Mouse (Mus musculus): ENCODE measurements around the gene Cd44. TPM values are rescaled to one million over a fixed set of nuclear protein-coding genes. Genes with fewer than 3 reads are reported as not detected.

Cd44 gene
- polyA plus RNA-seq, 1 experiment from 2014 or later: 24.8 TPM

DNA sequence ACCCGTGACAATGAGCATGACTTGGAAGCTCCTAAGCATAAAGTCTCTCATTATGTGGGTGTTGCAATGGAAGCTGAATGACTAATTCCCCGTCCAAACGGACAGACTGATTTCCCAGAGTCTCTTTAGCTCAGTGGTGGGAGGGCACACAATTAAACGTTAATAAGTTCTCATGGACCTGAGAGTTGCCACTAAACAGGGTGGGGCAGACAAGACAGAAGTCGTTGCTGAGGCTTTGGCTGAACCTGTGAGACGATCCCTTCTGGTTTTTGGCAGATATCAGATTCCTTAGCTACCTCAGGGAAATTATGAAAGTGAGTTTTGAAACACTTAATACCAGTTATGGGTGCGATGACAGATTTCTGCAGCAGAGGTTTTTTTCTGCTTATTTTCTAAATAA is 38.8 kb downstream of the Cd44 start:
- Histone ChIP-seq H3K9ac (ENCODE audit: low read depth, low read length) (no peak overlapping the region), H3K9me3 (replicated peaks; ENCODE audit: control insufficient read depth, low read length) (no peaks in the 10 kb centered on the region), H3K36me3 (ENCODE audit: control insufficient read depth, insufficient read depth, low read length) (no peaks in the 10 kb centered on the region), H3K27me3 (ENCODE audit: control insufficient read depth, insufficient read depth, low read length) (no peaks in the 10 kb centered on the region), H3K4me3 (ENCODE audit: low read depth, low read length) (no peak overlapping the region), H3K4me2 (no peak overlapping the region), H3K4me1 (ENCODE audit: control insufficient read depth, insufficient read depth, low read length) (peaks cover 12% of the 10 kb centered on the region), H3K27ac (ENCODE audit: low read depth, low read length) (no peak overlapping the region)
- no peak for ATAC-seq (replicated peaks; ENCODE audit: insufficient number of reproducible peaks, low FRiP score, low TSS enrichment)
- WGBS (ENCODE audit: insufficient replicate concordance): 80% methylated on average over 7 of the region's 7 CpGs

DNA sequence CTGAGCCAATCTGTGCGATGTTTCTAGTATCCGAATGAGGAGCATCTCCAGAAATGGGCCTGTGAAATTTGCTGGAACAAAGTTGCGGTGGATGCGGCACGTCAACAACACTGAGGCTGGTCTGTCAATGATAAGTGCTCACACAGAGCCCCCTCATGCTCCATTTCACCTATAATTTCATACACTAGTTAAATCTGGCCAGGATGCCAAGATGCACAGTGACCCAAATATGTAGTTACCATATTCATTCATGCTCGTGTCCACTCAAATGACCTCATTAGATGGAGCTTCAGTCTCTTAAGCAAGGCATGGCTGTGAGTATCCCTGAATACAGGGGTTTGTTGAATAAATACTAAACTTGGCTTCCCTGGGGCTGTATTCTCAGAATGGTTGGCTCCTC is 43.2 kb downstream of the Cd44 start:
- Histone ChIP-seq H3K9me3 (replicated peaks; ENCODE audit: control insufficient read depth, low read length) (no peaks in the 10 kb centered on the region), H3K4me2 (no peak overlapping the region), H3K27me3 (ENCODE audit: control insufficient read depth, insufficient read depth, low read length) (no peaks in the 10 kb centered on the region), H3K9ac (ENCODE audit: low read depth, low read length) (no peak overlapping the region), H3K27ac (ENCODE audit: low read depth, low read length) (no peak overlapping the region), H3K4me1 (ENCODE audit: control insufficient read depth, insufficient read depth, low read length) (no peaks in the 10 kb centered on the region), H3K36me3 (ENCODE audit: control insufficient read depth, insufficient read depth, low read length) (no peaks in the 10 kb centered on the region), H3K4me3 (ENCODE audit: low read depth, low read length) (no peak overlapping the region)
- no peak for ATAC-seq (replicated peaks; ENCODE audit: insufficient number of reproducible peaks, low FRiP score, low TSS enrichment)
- 95% methylated on average over 6 of the region's 6 CpGs for WGBS (ENCODE audit: insufficient replicate concordance)

DNA sequence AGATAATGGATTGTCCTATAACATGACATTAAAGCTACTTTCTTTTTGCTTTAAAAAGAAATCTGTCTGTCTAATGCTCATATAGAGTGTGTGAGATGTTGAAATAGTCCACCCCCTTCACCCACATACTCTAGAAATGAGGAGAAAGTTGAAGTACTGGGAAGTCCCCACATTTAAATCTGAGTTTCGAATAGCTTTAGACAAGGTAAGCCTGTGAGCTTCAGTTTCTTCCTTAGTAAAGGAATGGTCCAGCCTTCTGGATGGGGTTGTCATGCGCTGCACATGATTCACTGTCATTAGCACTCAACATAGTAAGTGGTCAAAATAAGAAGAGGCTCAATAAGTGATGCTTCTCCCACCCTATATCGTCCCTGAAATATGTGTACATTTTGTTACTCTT is 48.2 kb downstream of the Cd44 start:
- 86% methylated on average over 3 of the region's 3 CpGs for WGBS (ENCODE audit: insufficient replicate concordance)
- ATAC-seq (replicated peaks; ENCODE audit: insufficient number of reproducible peaks, low FRiP score, low TSS enrichment): no peak
- H3K27me3 ChIP-seq (ENCODE audit: control insufficient read depth, insufficient read depth, low read length): no peaks in the 10 kb centered on the region
- no peak overlapping the region for H3K4me3 ChIP-seq (ENCODE audit: low read depth, low read length)
- no peaks in the 10 kb centered on the region for H3K36me3 ChIP-seq (ENCODE audit: control insufficient read depth, insufficient read depth, low read length)
- H3K4me1 ChIP-seq (ENCODE audit: control insufficient read depth, insufficient read depth, low read length): peaks cover 19% of the 10 kb centered on the region
- no peaks in the 10 kb centered on the region for H3K9me3 ChIP-seq (replicated peaks; ENCODE audit: control insufficient read depth, low read length)
- no peak overlapping the region for H3K27ac ChIP-seq (ENCODE audit: low read depth, low read length)
- no peak overlapping the region for H3K4me2 ChIP-seq
- H3K9ac ChIP-seq (ENCODE audit: low read depth, low read length): no peak overlapping the region

DNA sequence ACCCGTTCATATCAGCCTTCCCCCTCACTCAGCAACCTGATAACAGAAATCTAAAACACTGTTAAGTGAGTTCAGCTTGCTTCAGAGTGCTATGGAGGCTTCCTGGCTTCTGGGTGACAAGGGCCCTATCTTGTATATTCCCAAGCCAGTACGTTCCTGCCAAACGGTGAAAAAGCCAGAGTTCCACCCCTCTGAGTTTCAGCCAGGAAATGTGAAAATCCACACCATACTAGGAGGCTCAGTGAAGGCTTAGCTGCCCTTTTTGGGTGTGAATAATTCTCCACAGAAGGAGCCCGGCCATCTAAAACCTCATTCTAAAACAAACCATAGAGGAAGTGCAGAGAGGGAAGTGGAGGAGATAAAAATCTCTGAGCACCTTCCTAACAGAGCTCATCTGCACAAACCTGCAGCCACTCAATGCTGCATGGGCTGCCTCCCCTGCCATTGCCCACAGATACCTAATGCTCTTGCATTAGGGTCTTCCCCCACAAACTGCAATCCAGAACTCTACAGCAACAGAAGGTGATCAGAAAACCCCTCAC is 49.5 kb downstream of the Cd44 start:
- Histone ChIP-seq H3K9ac (ENCODE audit: low read depth, low read length) (no peak overlapping the region), H3K4me3 (ENCODE audit: low read depth, low read length) (no peak overlapping the region), H3K4me1 (ENCODE audit: control insufficient read depth, insufficient read depth, low read length) (peaks cover 19% of the 10 kb centered on the region), H3K4me2 (no peak overlapping the region), H3K9me3 (replicated peaks; ENCODE audit: control insufficient read depth, low read length) (no peaks in the 10 kb centered on the region), H3K36me3 (ENCODE audit: control insufficient read depth, insufficient read depth, low read length) (no peaks in the 10 kb centered on the region), H3K27me3 (ENCODE audit: control insufficient read depth, insufficient read depth, low read length) (no peaks in the 10 kb centered on the region), H3K27ac (ENCODE audit: low read depth, low read length) (no peak overlapping the region)
- WGBS (ENCODE audit: insufficient replicate concordance): 15% methylated on average over 4 of the region's 4 CpGs
- no peak for ATAC-seq (replicated peaks; ENCODE audit: insufficient number of reproducible peaks, low FRiP score, low TSS enrichment)

DNA sequence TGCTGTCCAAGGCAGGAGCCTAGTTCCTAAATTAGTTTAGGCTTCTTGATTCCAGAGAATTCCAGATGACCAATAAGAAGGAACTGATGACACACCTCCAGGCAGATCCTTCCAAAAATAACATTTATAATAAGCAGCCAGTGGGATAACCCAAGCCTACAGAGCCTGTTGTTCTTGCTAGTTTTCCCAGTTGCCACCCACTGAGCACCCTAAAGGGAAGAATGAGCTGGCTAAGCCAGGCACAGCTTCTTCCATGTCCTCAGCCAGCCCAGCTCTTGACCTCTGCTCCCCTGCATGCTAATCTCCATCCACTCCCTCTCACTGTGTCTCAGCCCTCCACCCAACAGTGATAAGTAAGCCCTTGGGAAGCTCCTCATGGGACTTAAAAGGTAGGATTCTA is 51.4 kb downstream of the Cd44 start:
- H3K27ac ChIP-seq (ENCODE audit: low read depth, low read length): no peak overlapping the region
- H3K4me2 ChIP-seq: no peak overlapping the region
- no peak overlapping the region for H3K4me3 ChIP-seq (ENCODE audit: low read depth, low read length)
- no peaks in the 10 kb centered on the region for H3K9me3 ChIP-seq (replicated peaks; ENCODE audit: control insufficient read depth, low read length)
- H3K4me1 ChIP-seq (ENCODE audit: control insufficient read depth, insufficient read depth, low read length): peaks cover 19% of the 10 kb centered on the region
- no peak overlapping the region for H3K9ac ChIP-seq (ENCODE audit: low read depth, low read length)
- H3K27me3 ChIP-seq (ENCODE audit: control insufficient read depth, insufficient read depth, low read length): no peaks in the 10 kb centered on the region
- no peak for ATAC-seq (replicated peaks; ENCODE audit: insufficient number of reproducible peaks, low FRiP score, low TSS enrichment)
- no peaks in the 10 kb centered on the region; the same call in 1 of the 2 replicates for H3K36me3 ChIP-seq (ENCODE audit: control insufficient read depth, insufficient read depth, low read length)

DNA sequence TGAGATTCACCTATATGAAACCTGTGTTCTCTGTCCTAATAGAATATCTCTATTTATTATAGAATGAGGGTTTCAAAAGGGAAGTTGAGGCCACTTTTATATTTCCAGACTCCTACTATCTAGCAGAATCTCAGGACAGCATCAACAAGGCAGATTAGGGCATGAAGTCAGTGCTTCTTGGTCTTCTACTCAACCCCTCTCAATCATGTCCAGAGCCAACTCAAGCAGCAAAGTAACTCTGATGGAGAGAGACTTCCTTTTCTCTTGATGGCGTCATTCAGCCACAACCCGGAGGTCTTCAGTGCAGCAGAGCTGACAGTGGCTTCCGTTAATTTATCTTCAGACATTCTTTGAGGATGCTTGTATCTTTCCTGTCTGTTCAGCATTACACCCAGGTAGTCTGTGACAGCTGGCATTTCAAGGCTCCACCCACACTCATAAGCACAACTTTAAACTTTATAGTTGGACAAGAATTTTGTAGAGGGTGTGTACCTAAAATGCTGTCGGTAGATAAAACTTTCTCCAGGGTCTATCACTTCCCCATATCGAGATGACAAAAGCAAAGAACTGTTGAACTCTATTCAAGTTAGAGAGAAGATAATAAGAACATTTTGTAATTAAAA is 52.5 kb downstream of the Cd44 start:
- Histone ChIP-seq H3K4me1 (ENCODE audit: control insufficient read depth, insufficient read depth, low read length) (peaks cover 19% of the 10 kb centered on the region), H3K36me3 (ENCODE audit: control insufficient read depth, insufficient read depth, low read length) (no peaks in the 10 kb centered on the region; the same call in 1 of the 2 replicates), H3K27me3 (ENCODE audit: control insufficient read depth, insufficient read depth, low read length) (no peaks in the 10 kb centered on the region), H3K9ac (ENCODE audit: low read depth, low read length) (no peak overlapping the region), H3K4me3 (ENCODE audit: low read depth, low read length) (no peak overlapping the region), H3K9me3 (replicated peaks; ENCODE audit: control insufficient read depth, low read length) (no peaks in the 10 kb centered on the region), H3K27ac (ENCODE audit: low read depth, low read length) (no peak overlapping the region), H3K4me2 (no peak overlapping the region)
- WGBS (ENCODE audit: insufficient replicate concordance): 67% methylated on average over 5 of the region's 5 CpGs
- no peak for ATAC-seq (replicated peaks; ENCODE audit: insufficient number of reproducible peaks, low FRiP score, low TSS enrichment)

DNA sequence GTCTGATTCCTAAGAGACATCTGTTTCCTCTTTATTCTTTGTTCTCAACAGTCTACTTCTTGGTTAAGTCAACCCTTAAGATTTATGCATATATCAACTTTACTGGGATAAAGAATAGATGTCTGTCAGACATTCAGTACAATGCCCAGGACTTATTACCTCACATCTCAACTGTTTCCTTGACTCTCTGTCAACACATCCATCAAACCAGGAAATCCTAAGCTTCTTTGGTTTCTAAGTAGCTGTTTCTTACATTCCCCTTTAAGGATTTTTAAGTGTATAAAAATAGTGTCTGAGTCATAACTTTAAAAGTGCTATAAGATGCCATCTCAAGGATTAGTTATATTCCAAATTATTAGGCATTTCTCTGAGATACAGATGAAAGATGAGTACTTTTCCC is 60.2 kb downstream of the Cd44 start:
- Histone ChIP-seq H3K9me3 (replicated peaks; ENCODE audit: control insufficient read depth, low read length) (no peaks in the 10 kb centered on the region), H3K9ac (ENCODE audit: low read depth, low read length) (no peak overlapping the region), H3K4me3 (ENCODE audit: low read depth, low read length) (no peak overlapping the region), H3K4me1 (ENCODE audit: control insufficient read depth, insufficient read depth, low read length) (no peaks in the 10 kb centered on the region), H3K27me3 (ENCODE audit: control insufficient read depth, insufficient read depth, low read length) (no peaks in the 10 kb centered on the region), H3K36me3 (ENCODE audit: control insufficient read depth, insufficient read depth, low read length) (no peaks in the 10 kb centered on the region; the same call in 1 of the 2 replicates), H3K4me2 (no peak overlapping the region), H3K27ac (ENCODE audit: low read depth, low read length) (no peak overlapping the region)
- ATAC-seq (replicated peaks; ENCODE audit: insufficient number of reproducible peaks, low FRiP score, low TSS enrichment): no peak

DNA sequence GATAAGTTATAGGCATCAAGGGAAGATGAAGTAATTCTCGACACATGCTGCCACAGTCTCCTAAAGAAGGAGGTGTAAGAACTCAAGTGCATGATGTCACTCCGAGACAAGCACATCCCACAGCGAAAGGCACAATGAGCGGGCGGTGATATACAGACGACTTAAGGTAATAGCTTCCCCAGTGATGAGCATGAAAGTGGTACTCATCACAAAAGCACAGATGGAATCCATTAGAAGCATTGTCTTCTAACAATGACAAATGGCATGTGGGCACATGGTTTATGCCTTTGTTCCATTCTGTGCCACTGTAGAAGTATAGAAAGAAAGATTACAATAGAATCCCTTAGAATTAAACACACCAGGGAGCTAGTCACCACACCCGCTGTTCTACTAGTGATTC is 63.3 kb downstream of the Cd44 start:
- WGBS (ENCODE audit: insufficient replicate concordance): 86% methylated on average over 7 of the region's 7 CpGs
- no peak for ATAC-seq (replicated peaks; ENCODE audit: insufficient number of reproducible peaks, low FRiP score, low TSS enrichment)
- Histone ChIP-seq H3K4me1 (ENCODE audit: control insufficient read depth, insufficient read depth, low read length) (no peaks in the 10 kb centered on the region), H3K9me3 (replicated peaks; ENCODE audit: control insufficient read depth, low read length) (no peaks in the 10 kb centered on the region), H3K27me3 (ENCODE audit: control insufficient read depth, insufficient read depth, low read length) (no peaks in the 10 kb centered on the region), H3K4me3 (ENCODE audit: low read depth, low read length) (no peak overlapping the region), H3K9ac (ENCODE audit: low read depth, low read length) (no peak overlapping the region), H3K4me2 (no peak overlapping the region), H3K36me3 (ENCODE audit: control insufficient read depth, insufficient read depth, low read length) (no peaks in the 10 kb centered on the region), H3K27ac (ENCODE audit: low read depth, low read length) (no peak overlapping the region)

DNA sequence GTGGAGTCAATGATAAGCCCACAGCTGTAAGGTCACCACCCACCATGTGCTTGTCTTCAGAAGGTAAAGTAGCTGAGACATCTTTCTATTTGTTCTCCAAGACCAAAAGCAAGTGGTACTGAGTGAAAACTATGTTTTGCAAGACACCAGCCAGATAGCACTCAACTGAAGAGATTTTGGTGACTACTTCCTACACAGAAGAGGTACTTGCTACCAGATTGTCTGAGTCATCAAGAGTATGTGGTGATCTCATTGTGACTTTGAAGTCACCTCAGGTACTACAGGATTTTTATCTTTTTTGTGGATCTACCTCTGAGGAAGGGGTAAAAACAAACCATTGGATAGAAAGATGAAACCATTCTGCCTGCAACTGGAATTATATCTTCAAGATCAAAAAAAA is 69.9 kb downstream of the Cd44 start:
- Histone ChIP-seq H3K4me2 (no peak overlapping the region), H3K9ac (ENCODE audit: low read depth, low read length) (no peak overlapping the region), H3K9me3 (replicated peaks; ENCODE audit: control insufficient read depth, low read length) (no peaks in the 10 kb centered on the region), H3K36me3 (ENCODE audit: control insufficient read depth, insufficient read depth, low read length) (no peaks in the 10 kb centered on the region), H3K4me1 (ENCODE audit: control insufficient read depth, insufficient read depth, low read length) (no peaks in the 10 kb centered on the region), H3K4me3 (ENCODE audit: low read depth, low read length) (no peak overlapping the region), H3K27ac (ENCODE audit: low read depth, low read length) (no peak overlapping the region), H3K27me3 (ENCODE audit: control insufficient read depth, insufficient read depth, low read length) (no peaks in the 10 kb centered on the region)
- no peak for ATAC-seq (replicated peaks; ENCODE audit: insufficient number of reproducible peaks, low FRiP score, low TSS enrichment)

Measured in heart, embryonic 11.5 days (tissue).